Mouse (Mus musculus) heart, adult 2 months (tissue): ENCODE measurements around the gene Rab7. TPM values are rescaled to one million over a fixed set of nuclear protein-coding genes. Genes with fewer than 3 reads are reported as not detected.
"Not testable (repeated sequence)": the region's sequence is repeated elsewhere in the genome, so short reads cannot be mapped to it uniquely, and the experiment has no call there.

Experiments used
- DNase-seq, 2 experiments: peaks; one replicate each; pipeline ENCODE4 v3.0.0; 2021
- H3K27ac ChIP-seq: fragments of 200-600 bp; 2 replicates; pipeline ENCODE4 v1.8.1; 2022
- H3K27me3 ChIP-seq: fragments of 200-500 bp; 2 replicates; pipeline ENCODE4 v1.6.1; 2012; ENCODE audit warnings: mild to moderate bottlenecking, low read length, inconsistent platforms, mixed read lengths; ENCODE audit not compliant: control insufficient read depth, insufficient read depth
- H3K36me3 ChIP-seq: fragments of 200-500 bp; 2 replicates; pipeline ENCODE4 v1.6.1; 2012; ENCODE audit warnings: low read length, inconsistent platforms; ENCODE audit not compliant: control insufficient read depth, insufficient read depth
- H3K4me1 ChIP-seq: fragments of 200-500 bp; 2 replicates; pipeline ENCODE4 v1.6.1; 2011; ENCODE audit warnings: low read length; ENCODE audit not compliant: control insufficient read depth, insufficient read depth
- H3K4me3 ChIP-seq: fragments of 200-600 bp; 2 replicates; pipeline ENCODE4 v1.8.1; 2022
- H3K79me2 ChIP-seq: fragments of 200-500 bp; replicated peaks from 2 replicates; pipeline ENCODE4 v1.6.1; 2012; ENCODE audit warnings: mild to moderate bottlenecking, inconsistent platforms, low read length, moderate library complexity, mixed read lengths; ENCODE audit not compliant: control insufficient read depth, insufficient read depth
- H3K9ac ChIP-seq: fragments of 200-500 bp; 2 replicates; pipeline ENCODE4 v1.6.1; 2012; ENCODE audit warnings: low read depth, mild to moderate bottlenecking, control low read depth, inconsistent platforms, low read length, mixed read lengths
- CTCF ChIP-seq: fragments of 200-600 bp; IDR thresholded peaks from 2 replicates; pipeline ENCODE4 v1.8.1; 2022; ENCODE audit warnings: antibody characterized with exemption, mild to moderate bottlenecking, moderate library complexity
- EP300 ChIP-seq: fragments of 200-500 bp; IDR thresholded peaks from 2 replicates; pipeline ENCODE4 v1.6.1; 2011; ENCODE audit warnings: low read depth, low read length, control low read depth; ENCODE audit not compliant: insufficient read depth
- POLR2A ChIP-seq: fragments of 200-500 bp; IDR thresholded peaks from 2 replicates; pipeline ENCODE4 v1.6.1; 2011; ENCODE audit warnings: mild to moderate bottlenecking, low read depth, low read length, control low read depth; ENCODE audit not compliant: insufficient read depth
- WGBS: fragments of 180-500 bp; shearing (Covaris S2); methylation state at CpG from one replicate; pipeline ENCODE4 v1.1.7; 2018; 5-methylcytosine and 5-hydroxymethylcytosine counted together
- intact Hi-C: fragments of 180-260 bp; cut with DNase I; formaldehyde crosslinking; loops from one replicate; pipeline ENCODE4 v1.15.1; 2025
- microRNA-seq, 2 experiments: library from miRNA; unstranded; fragments of <30 nt; microRNA quantifications; one replicate each; pipeline ENCODE4 v1.2.0; 2021
- polyA plus RNA-seq: library from polyadenylated mRNA; depleted of rRNA; stranded (reverse); fragments of >200 nt; gene quantifications from 2 replicates; pipeline ENCODE4 v1.2.3, GENCODE M21; 2012; rRNA removed
- total RNA-seq, 2 experiments: library from RNA; stranded (reverse); gene quantifications; 2 replicates each; pipeline ENCODE4 v1.2.3; 2021

Gene Rab7
- total and polyA plus RNA-seq, 3 experiments = 212 to 299 (median 271) TPM

DNA sequence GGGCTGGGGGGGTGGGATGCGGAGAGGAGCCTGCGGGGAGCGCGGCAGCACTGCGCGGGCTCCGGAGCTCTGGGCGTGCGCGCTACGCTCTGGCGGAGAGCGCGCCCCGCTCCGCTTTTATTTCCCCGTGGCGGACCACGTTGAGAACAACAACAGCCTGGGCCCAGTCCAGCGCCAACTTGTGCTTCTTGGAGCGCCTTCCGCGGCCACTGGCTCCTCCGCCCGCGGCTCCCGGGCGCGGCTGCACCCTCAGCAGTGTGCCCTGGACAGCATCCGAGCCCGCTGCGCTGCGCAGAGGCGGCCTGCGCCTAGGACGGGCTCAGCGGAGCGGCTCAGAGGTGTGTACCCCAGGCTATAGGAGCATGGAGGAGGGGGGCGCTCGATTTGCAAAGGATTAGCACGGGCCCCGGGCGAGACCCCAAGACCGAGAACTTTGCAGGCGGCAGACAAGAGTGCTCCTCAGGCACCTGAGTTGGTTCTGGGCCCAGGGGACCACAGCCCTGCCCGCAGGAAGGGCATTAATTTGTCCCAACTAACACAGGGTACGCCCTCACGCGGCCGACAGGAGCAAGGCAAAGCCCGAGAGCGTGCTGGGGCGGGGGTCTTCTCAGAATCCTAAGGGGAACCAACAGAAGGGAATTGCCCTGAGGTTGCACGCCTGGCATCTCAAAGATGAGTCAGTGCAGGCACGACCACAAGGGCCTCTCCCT lies 63.4 kb downstream of the Rab7 start, which contains the start of gene H1fx:
Gene H1fx, minus strand, starts transcription at position 91 of the 710 bp plus-strand sequence.
- Histone ChIP-seq H3K79me2 (no peaks in the 10 kb centered on the region), H3K9ac (peak within 1 kb of the TSS; percentile 72), H3K27me3 (peaks cover 2% of the 10 kb centered on the region; the same call in 1 of the 2 replicates), H3K36me3 (no peaks in the 10 kb centered on the region), H3K4me1 (no peaks in the 10 kb centered on the region), H3K27ac (no peak within 1 kb of the TSS), H3K4me3 (peak within 1 kb of the TSS; percentile 54)
- intact Hi-C loops = no loop called here
- WGBS = 3% methylated on average over 53 of the region's 55 CpGs
- DNase-seq = peak; percentile 63 to 66
- peak; percentile 24; the same call in 1 of the 2 replicates for TF ChIP-seq CTCF
- TF ChIP-seq POLR2A = peak; percentile 41; the same call in 1 of the 2 replicates
- no peak for TF ChIP-seq EP300

DNA sequence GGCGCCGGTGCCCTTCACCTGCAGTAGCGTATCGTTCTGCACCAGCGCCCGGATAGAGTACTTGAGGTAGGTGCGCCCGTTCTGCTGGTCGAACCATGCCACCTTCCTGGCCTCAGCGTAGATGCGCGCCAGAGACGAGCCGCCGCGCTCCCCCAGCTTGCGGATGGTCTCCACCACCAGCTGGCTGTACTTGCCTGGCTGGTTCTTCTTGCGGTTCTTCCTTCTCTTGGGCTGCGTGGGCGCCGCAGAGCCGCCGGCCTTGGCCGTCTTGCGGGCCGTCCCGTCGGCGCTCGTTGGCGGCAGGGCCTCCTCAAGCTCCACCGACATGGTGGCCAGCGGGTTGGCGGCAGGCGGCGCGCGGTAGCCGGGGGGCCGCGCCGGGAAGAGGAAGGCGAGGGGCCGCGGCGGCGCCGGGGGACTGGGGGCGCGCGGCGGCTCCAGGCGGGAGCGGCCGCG lies 64.0 kb downstream of the Rab7 start:
- H3K27me3 ChIP-seq = peaks cover 2% of the 10 kb centered on the region; the same call in 1 of the 2 replicates
- no peaks in the 10 kb centered on the region for H3K79me2 ChIP-seq
- intact Hi-C loops = no loop called here
- no peaks in the 10 kb centered on the region for H3K4me1 ChIP-seq
- H3K4me3 ChIP-seq = peak overlapping the region; percentile 54
- H3K36me3 ChIP-seq = no peaks in the 10 kb centered on the region
- H3K9ac ChIP-seq = peak overlapping the region; percentile 30
- under 1% methylated on average over 55 of the region's 56 CpGs for WGBS
- H3K27ac ChIP-seq = no peak overlapping the region
- peak; percentile 19 to 45 for DNase-seq
- TF ChIP-seq POLR2A = no peak
- TF ChIP-seq EP300 = no peak
- TF ChIP-seq CTCF = no peak

DNA sequence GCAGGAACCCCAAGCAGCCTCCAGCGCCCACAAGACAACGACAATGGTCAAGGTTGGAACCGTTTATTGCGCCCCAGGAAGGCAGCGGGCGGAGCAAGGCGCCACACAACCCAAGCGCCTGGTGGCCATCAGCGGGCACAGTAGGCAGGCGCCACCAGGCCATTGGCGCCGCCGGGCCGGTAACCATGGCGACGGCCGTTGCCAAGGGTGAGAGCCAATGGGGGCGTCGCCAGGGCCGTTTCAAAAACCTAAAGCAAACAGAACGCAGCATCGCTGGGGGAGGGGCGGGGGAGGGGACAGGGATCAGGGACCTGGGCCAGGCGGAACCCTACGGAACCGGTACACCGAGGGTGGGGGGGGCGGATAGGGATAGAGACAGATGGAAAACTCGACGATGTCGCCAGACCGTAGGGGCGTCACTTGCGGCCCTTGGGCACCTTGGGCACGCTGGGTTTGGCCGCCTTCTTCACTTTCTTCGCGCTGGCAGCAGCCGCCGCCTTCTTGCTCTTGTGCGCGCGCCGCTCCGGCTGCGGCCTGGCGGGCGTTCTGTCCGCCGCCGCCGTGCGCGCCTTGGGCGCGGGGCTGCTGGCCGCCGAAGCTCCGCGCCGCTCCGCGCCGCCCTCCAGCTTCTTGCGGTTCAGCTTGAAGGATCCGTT lies 64.6 kb downstream of the Rab7 start:
- Histone ChIP-seq H3K9ac (peak overlapping the region; percentile 30), H3K36me3 (no peaks in the 10 kb centered on the region), H3K79me2 (no peaks in the 10 kb centered on the region), H3K4me1 (no peaks in the 10 kb centered on the region), H3K27ac (no peak overlapping the region), H3K27me3 (peaks cover 2% of the 10 kb centered on the region; the same call in 1 of the 2 replicates), H3K4me3 (peak overlapping the region; percentile 54)
- DNase-seq = peak; percentile 39 to 41
- peak; percentile 16; the same call in 1 of the 2 replicates for TF ChIP-seq CTCF
- TF ChIP-seq POLR2A = no peak
- no peak for TF ChIP-seq EP300
- intact Hi-C loops = no loop called here
- 2% methylated on average over 65 of the region's 66 CpGs for WGBS

DNA sequence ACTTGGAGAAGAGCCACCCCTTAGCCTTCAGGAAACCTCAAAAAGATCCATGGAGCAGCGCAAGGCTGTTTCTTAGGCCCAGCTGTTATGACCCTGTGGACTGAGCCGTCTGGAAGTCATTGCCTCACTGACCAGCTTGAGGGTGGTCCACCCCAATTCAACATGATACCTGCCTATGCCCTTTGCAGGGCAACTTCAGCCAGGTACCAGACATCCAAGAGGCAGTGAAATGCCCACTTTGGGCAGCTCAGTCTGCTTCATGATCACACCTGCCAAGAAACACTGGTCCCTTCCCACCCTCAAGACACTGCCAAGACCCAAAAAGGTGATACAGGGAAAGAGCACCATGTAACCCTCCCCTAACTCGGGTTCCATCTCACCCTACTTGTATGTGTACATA lies 65.3 kb downstream of the Rab7 start:
- intact Hi-C loops = no loop called here
- no peak overlapping the region for H3K9ac ChIP-seq
- no peak for DNase-seq

DNA sequence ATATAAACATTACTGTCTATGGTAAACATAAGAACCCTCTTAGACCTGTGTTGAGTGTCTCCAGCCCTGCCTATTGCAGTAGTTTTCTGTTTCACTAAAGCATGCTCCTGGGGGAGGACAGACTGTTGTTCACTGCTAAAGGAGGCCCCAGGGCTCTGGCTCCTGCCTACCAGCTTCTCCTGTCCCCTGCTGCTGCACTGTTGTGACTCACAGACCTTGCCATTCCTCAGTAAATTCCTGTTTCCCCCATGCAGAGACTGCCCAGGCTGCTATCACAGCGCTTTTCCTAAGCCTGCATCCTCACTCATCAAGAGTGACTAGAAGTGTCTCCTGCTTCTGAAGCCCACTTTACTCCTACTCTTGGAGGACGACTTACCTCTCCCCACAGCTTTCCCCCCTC lies 75.0 kb downstream of the Rab7 start:
- no peaks in the 10 kb centered on the region for H3K4me1 ChIP-seq
- intact Hi-C loops = no loop called here
- H3K36me3 ChIP-seq = no peaks in the 10 kb centered on the region
- WGBS = 13% methylated on average over 2 of the region's 2 CpGs
- no peak overlapping the region for H3K27ac ChIP-seq
- no peak overlapping the region for H3K4me3 ChIP-seq
- DNase-seq = no peak
- H3K27me3 ChIP-seq = no peaks in the 10 kb centered on the region
- TF ChIP-seq CTCF (no peak), POLR2A (no peak), EP300 (no peak)
- no peak overlapping the region for H3K9ac ChIP-seq
- H3K79me2 ChIP-seq = no peaks in the 10 kb centered on the region

More for the DNA sequence above, 65.3 kb downstream of the Rab7 start:
- WGBS = 92% methylated on average over 3 of the region's 3 CpGs
- H3K4me3 ChIP-seq = no peak overlapping the region
- no peak overlapping the region for H3K27ac ChIP-seq
- H3K27me3 ChIP-seq = peaks cover 2% of the 10 kb centered on the region; the same call in 1 of the 2 replicates
- no peaks in the 10 kb centered on the region for H3K79me2 ChIP-seq
- H3K4me1 ChIP-seq = no peaks in the 10 kb centered on the region
- no peak for TF ChIP-seq CTCF
- no peak for TF ChIP-seq EP300
- TF ChIP-seq POLR2A = no peak
- no peaks in the 10 kb centered on the region for H3K36me3 ChIP-seq

DNA sequence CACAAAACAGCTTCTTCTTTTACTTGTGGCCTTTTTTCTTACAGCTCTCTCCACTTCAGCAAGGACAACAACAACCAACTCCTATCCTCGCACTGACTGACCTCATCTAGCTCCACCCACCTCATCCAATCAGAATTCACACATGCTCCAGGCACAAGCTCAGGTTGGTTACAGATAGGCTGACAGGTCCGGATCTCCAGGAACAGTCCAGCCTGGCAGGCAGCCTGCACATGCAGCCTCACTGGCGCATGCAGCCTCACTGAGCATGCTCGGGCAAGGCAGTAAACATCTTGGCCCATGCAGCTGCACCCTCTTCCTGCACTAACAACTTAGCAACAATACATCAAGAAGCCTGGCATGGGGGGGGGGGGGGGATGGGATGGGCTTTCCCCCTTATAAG lies 82.6 kb downstream of the Rab7 start:
- H3K4me3 ChIP-seq, intact Hi-C loops, H3K27me3 ChIP-seq, H3K27ac ChIP-seq, H3K36me3 ChIP-seq, H3K4me1 ChIP-seq, H3K9ac ChIP-seq, H3K79me2 ChIP-seq, DNase-seq: not testable (repeated sequence)
- WGBS = 56% methylated on average over 4 of the region's 4 CpGs

Small RNA genes lying within 50 kb of the gene (microRNA-seq; reads per million reads assigned to microRNA genes)
- gene Gm47286 = 0 to 0.77 reads per million in 2 experiments

Other genes with a start within 250 kb of the Rab7 start
- 10 to 100 TPM; 11.1 to 11.6 TPM for gene Rab43, start 233.1 kb downstream of the Rab7 start, total RNA-seq
- 12.2 and 17.6 TPM in 2 replicates for gene Rab43, start 233.1 kb downstream of the Rab7 start, polyA plus RNA-seq
- gene Gm45140, start 209.5 kb downstream of the Rab7 start, total RNA-seq = 1 to 10 TPM in 1 of 2 experiments, under 1 TPM in 1; 0.23 to 1.4 TPM
- 0.16 and 0.79 TPM in 2 replicates for gene Gm45140, start 209.5 kb downstream of the Rab7 start, polyA plus RNA-seq
- 10 to 100 TPM; 22.3 to 22.8 TPM for gene Isy1, start 206.5 kb downstream of the Rab7 start, total RNA-seq
- 7.3 and 15.1 TPM in 2 replicates for gene Isy1, start 206.5 kb downstream of the Rab7 start, polyA plus RNA-seq
- gene Cnbp, start 194.2 kb downstream of the Rab7 start, total RNA-seq = 100 to 1,000 TPM; 303 to 355 TPM
- gene Cnbp, start 194.2 kb downstream of the Rab7 start, polyA plus RNA-seq = 201 and 451 TPM in 2 replicates
- gene Copg1, start 157.5 kb downstream of the Rab7 start, total RNA-seq = 10 to 100 TPM; 40.3 to 41.0 TPM
- gene Copg1, start 157.5 kb downstream of the Rab7 start, polyA plus RNA-seq = 29.5 and 35.9 TPM in 2 replicates
- 1 to 10 TPM; 8.3 to 9.1 TPM for gene Hmces, start 131.3 kb downstream of the Rab7 start, total RNA-seq
- 8.2 and 9.4 TPM in 2 replicates for gene Hmces, start 131.3 kb downstream of the Rab7 start, polyA plus RNA-seq
- 1 to 10 TPM; 1.5 to 1.7 TPM for gene H1fx, start 63.6 kb downstream of the Rab7 start, total RNA-seq
- gene H1fx, start 63.6 kb downstream of the Rab7 start, polyA plus RNA-seq = 0.82 and 1.4 TPM in 2 replicates
- 100 to 1,000 TPM; 107 to 114 TPM for gene Rpn1, start 39.2 kb upstream of the Rab7 start, total RNA-seq
- gene Rpn1, start 39.2 kb upstream of the Rab7 start, polyA plus RNA-seq = 67.7 and 131 TPM in 2 replicates
- 10 to 100 TPM; 17.8 to 19.6 TPM for gene Gata2, start 148.6 kb upstream of the Rab7 start, total RNA-seq
- gene Gata2, start 148.6 kb upstream of the Rab7 start, polyA plus RNA-seq = 14.3 and 18.7 TPM in 2 replicates
- gene Dnajb8, start 177.0 kb upstream of the Rab7 start, total RNA-seq = not detected
- gene Dnajb8, start 177.0 kb upstream of the Rab7 start, polyA plus RNA-seq = 0.29 TPM in 1 of 2 replicates, not detected in the other